Mouse (Mus musculus): Measurements from ENCODE around the gene Crim1. TPM values are rescaled to one million over a fixed set of nuclear protein-coding genes. Genes with fewer than 3 reads are reported as not detected.

Gene Crim1
- polyA plus RNA-seq (2014; fragmentation: Illumina TruSeq; extraction: RNeasy Lipid Tissue Mini Kit (QIAGEN cat#74804)), result 156 TPM

GRCm38 (mm10) chr17:78199626-78200560, at the start of gene Crim1:
Gene Crim1 (plus strand): TSS chr17:78200248.

GRCm38 (mm10) chr17:78417381-78418281, 217.6 kb downstream of the Crim1 start, which contains the start of gene Fez2:
Gene Fez2 (minus strand): TSS chr17:78418152.

Other genes starting within 250 kb of the Crim1 start
- 26.9 TPM for gene Fez2, start 217.9 kb downstream of the Crim1 start, polyA plus RNA-seq (2014; fragmentation: Illumina TruSeq; extraction: RNeasy Lipid Tissue Mini Kit (QIAGEN cat#74804))

Data from ovary, adult 10 weeks (tissue).